Mouse (Mus musculus) embryonic fibroblast, embryonic 13.5 days (primary cell): ENCODE measurements around the gene Ldlrad3.

Experiments used
- CTCF ChIP-seq: IDR thresholded peaks from 2 replicates; pipeline ENCODE4 v1.5.1; 2011; ENCODE audit warnings: mild to moderate bottlenecking, control low read depth, low read length, moderate library complexity, borderline replicate concordance; ENCODE audit not compliant: insufficient read depth
- POLR2A ChIP-seq: IDR thresholded peaks from 2 replicates; pipeline ENCODE4 v1.6.1; 2011; ENCODE audit warnings: low read depth, mild to moderate bottlenecking, control low read depth, low read length, moderate library complexity

- TF ChIP-seq CTCF (no peak), POLR2A (no peak)
Measured at GRCm38 (mm10) chr2:101925183-101925582, 261.0 kb downstream of the Ldlrad3 start.
